Mouse (Mus musculus): ENCODE measurements around the gene Ppp1r16b.

The Ppp1r16b gene

GRCm38 (mm10) chr2:158665098-158665497, at the start of gene Ppp1r16b:
TSS of gene Ppp1r16b (plus strand) at chr2:158665398.
- DNase-seq (ENCODE audit: extremely low read depth, insufficient read length, low spot score), result no peak

GRCm38 (mm10) chr2:158615702-158616101, 49.5 kb upstream of the Ppp1r16b start:
- no peak for DNase-seq (ENCODE audit: extremely low read depth, insufficient read length, low spot score)

- no peak for DNase-seq (ENCODE audit: extremely low read depth, insufficient read length, low spot score)
Observed at GRCm38 (mm10) chr2:158616296-158616695, 48.9 kb upstream of the Ppp1r16b start.

GRCm38 (mm10) chr2:158616790-158617189, 48.4 kb upstream of the Ppp1r16b start:
- DNase-seq (ENCODE audit: extremely low read depth, insufficient read length, low spot score), result no peak

GRCm38 (mm10) chr2:158624718-158625222, 40.4 kb upstream of the Ppp1r16b start, which contains the start of gene Actr5:
TSS of gene Actr5 (plus strand) at chr2:158624888.
- DNase-seq (ENCODE audit: extremely low read depth, insufficient read length, low spot score), result peak; percentile 97

- peak; percentile 62 for DNase-seq (ENCODE audit: extremely low read depth, insufficient read length, low spot score)
Observed at GRCm38 (mm10) chr2:158625231-158625630, 40.0 kb upstream of the Ppp1r16b start.

- DNase-seq (ENCODE audit: extremely low read depth, insufficient read length, low spot score), result no peak
Observed at GRCm38 (mm10) chr2:158625697-158626096, 39.5 kb upstream of the Ppp1r16b start.

GRCm38 (mm10) chr2:158628858-158629257, 36.3 kb upstream of the Ppp1r16b start:
- no peak for DNase-seq (ENCODE audit: extremely low read depth, insufficient read length, low spot score)

GRCm38 (mm10) chr2:158629414-158629813, 35.8 kb upstream of the Ppp1r16b start:
- DNase-seq (ENCODE audit: extremely low read depth, insufficient read length, low spot score), result no peak

- no peak for DNase-seq (ENCODE audit: extremely low read depth, insufficient read length, low spot score)
Observed at GRCm38 (mm10) chr2:158631873-158632272, 33.3 kb upstream of the Ppp1r16b start.

GRCm38 (mm10) chr2:158641869-158642268, 23.3 kb upstream of the Ppp1r16b start:
- no peak for DNase-seq (ENCODE audit: extremely low read depth, insufficient read length, low spot score)

GRCm38 (mm10) chr2:158642587-158642986, 22.6 kb upstream of the Ppp1r16b start:
- no peak for DNase-seq (ENCODE audit: extremely low read depth, insufficient read length, low spot score)

- DNase-seq (ENCODE audit: extremely low read depth, insufficient read length, low spot score), result no peak
Observed at GRCm38 (mm10) chr2:158643791-158644190, 21.4 kb upstream of the Ppp1r16b start.

GRCm38 (mm10) chr2:158651159-158651908, 13.9 kb upstream of the Ppp1r16b start:
- no peak for DNase-seq (ENCODE audit: extremely low read depth, insufficient read length, low spot score)

GRCm38 (mm10) chr2:158652985-158653384, 12.2 kb upstream of the Ppp1r16b start:
- DNase-seq (ENCODE audit: extremely low read depth, insufficient read length, low spot score), result peak; percentile 47

- DNase-seq (ENCODE audit: extremely low read depth, insufficient read length, low spot score), result no peak
Observed at GRCm38 (mm10) chr2:158654717-158655116, 10.5 kb upstream of the Ppp1r16b start.

GRCm38 (mm10) chr2:158655806-158656205, 9.4 kb upstream of the Ppp1r16b start:
- DNase-seq (ENCODE audit: extremely low read depth, insufficient read length, low spot score), result no peak

GRCm38 (mm10) chr2:158658822-158659221, 6.4 kb upstream of the Ppp1r16b start:
- no peak for DNase-seq (ENCODE audit: extremely low read depth, insufficient read length, low spot score)

GRCm38 (mm10) chr2:158659346-158659745, 5.9 kb upstream of the Ppp1r16b start:
- no peak for DNase-seq (ENCODE audit: extremely low read depth, insufficient read length, low spot score)

- DNase-seq (ENCODE audit: extremely low read depth, insufficient read length, low spot score), result no peak
Observed at GRCm38 (mm10) chr2:158666071-158666800, 1.0 kb downstream of the Ppp1r16b start.

GRCm38 (mm10) chr2:158667022-158667670, 1.9 kb downstream of the Ppp1r16b start:
- no peak for DNase-seq (ENCODE audit: extremely low read depth, insufficient read length, low spot score)
